Mouse (Mus musculus) forebrain, embryonic 13.5 days (tissue): ENCODE measurements around the gene Ss18l1. TPM values are rescaled to one million over a fixed set of nuclear protein-coding genes. Genes with fewer than 3 reads are reported as not detected.

Experiments
- ATAC-seq: fragments of 200-750 bp; cut with Nextera tagmentation; 2 replicates; pipeline ENCODE4 v1.8.0; 2017
- H3K27ac ChIP-seq: fragments of 300-500 bp; sonication (generic); 2 replicates; pipeline ENCODE4 v1.5.1; 2015; ENCODE audit warnings: inconsistent platforms, mild to moderate bottlenecking, moderate library complexity
- H3K27me3 ChIP-seq: fragments of 300-500 bp; sonication (generic); 2 replicates; pipeline ENCODE4 v1.6.1; 2015; ENCODE audit warnings: mild to moderate bottlenecking, inconsistent platforms
- H3K36me3 ChIP-seq: fragments of 300-500 bp; sonication (generic); 2 replicates; pipeline ENCODE4 v1.6.1; 2015; ENCODE audit warnings: mild to moderate bottlenecking, inconsistent platforms; ENCODE audit not compliant: poor library complexity, severe bottlenecking
- H3K4me1 ChIP-seq: fragments of 300-500 bp; sonication (generic); 2 replicates; pipeline ENCODE4 v1.6.1; 2015; ENCODE audit warnings: inconsistent platforms
- H3K4me2 ChIP-seq: fragments of 300-500 bp; sonication (generic); 2 replicates; pipeline ENCODE4 v1.6.1; 2015; ENCODE audit warnings: inconsistent platforms, mild to moderate bottlenecking, moderate library complexity
- H3K4me3 ChIP-seq: fragments of 300-500 bp; sonication (generic); 2 replicates; pipeline ENCODE4 v1.5.1; 2015; ENCODE audit warnings: mild to moderate bottlenecking, inconsistent platforms
- H3K9ac ChIP-seq: fragments of 300-500 bp; sonication (generic); 2 replicates; pipeline ENCODE4 v1.6.1; 2015; ENCODE audit warnings: mild to moderate bottlenecking, inconsistent platforms
- H3K9me3 ChIP-seq: fragments of 300-500 bp; sonication (generic); replicated peaks from 2 replicates; pipeline ENCODE4 v1.6.1; 2016; ENCODE audit warnings: inconsistent platforms
- WGBS: fragments of 180-500 bp; shearing (Covaris S2); methylation state at CpG from one replicate; pipeline ENCODE4 v1.1.7; 2015; 5-methylcytosine and 5-hydroxymethylcytosine counted together
- polyA plus RNA-seq: library from polyadenylated mRNA; unstranded; fragments of >200 nt; fragmentation: Nextera tagmentation; extraction: Ambion mirVana; gene quantifications from 2 replicates; pipeline ENCODE4 v1.2.1, GENCODE M21; 2015

The Ss18l1 gene
- polyA plus RNA-seq, 1 experiment from 2014 or later: 33.9 TPM

GRCm38 (mm10) chr2:180042858-180043515 is 678 bp downstream of the Ss18l1 start:
- H3K4me2 ChIP-seq: peak overlapping the region; percentile 87
- no peaks in the 10 kb centered on the region for H3K9me3 ChIP-seq
- ATAC-seq: peak; percentile 66
- H3K9ac ChIP-seq: peak overlapping the region; percentile 86
- WGBS: under 1% methylated on average over 63 of the region's 66 CpGs
- no peaks in the 10 kb centered on the region for H3K27me3 ChIP-seq
- H3K36me3 ChIP-seq: peaks cover 27% of the 10 kb centered on the region
- peak overlapping the region; percentile 73 for H3K4me3 ChIP-seq
- peaks cover 43% of the 10 kb centered on the region for H3K4me1 ChIP-seq
- H3K27ac ChIP-seq: peak overlapping the region; percentile 93

DNA sequence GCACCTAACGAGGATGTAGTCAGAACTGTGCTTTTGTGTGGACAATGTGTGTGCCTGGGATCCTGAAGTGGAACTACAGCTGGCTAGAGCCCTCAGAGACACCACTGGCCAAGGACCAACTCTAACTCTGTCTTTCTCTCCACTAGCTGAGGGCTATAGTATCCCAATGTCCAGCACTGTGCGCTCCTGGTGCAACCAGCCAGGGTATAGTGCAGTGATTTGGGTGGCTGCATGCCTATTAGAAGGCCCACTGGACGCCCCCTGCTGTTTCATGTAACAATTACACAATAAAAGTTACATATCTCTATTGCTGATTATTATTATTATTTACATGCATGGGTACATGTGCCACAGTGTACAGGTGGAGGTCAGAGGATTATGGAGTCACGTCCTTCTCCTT is 3.0 kb downstream of the Ss18l1 start:
- H3K27ac ChIP-seq: no peak overlapping the region
- H3K36me3 ChIP-seq: peaks cover 14% of the 10 kb centered on the region
- no peaks in the 10 kb centered on the region for H3K9me3 ChIP-seq
- no peak for ATAC-seq
- H3K9ac ChIP-seq: no peak overlapping the region
- no peak overlapping the region for H3K4me2 ChIP-seq
- H3K4me1 ChIP-seq: peaks cover 34% of the 10 kb centered on the region
- H3K27me3 ChIP-seq: no peaks in the 10 kb centered on the region
- 58% methylated on average over 4 of the region's 4 CpGs for WGBS
- H3K4me3 ChIP-seq: no peak overlapping the region

- Histone ChIP-seq H3K27me3 (no peaks in the 10 kb centered on the region), H3K4me2 (no peak overlapping the region), H3K9me3 (no peaks in the 10 kb centered on the region), H3K4me3 (no peak overlapping the region), H3K27ac (no peak overlapping the region), H3K4me1 (peaks cover 23% of the 10 kb centered on the region), H3K9ac (no peak overlapping the region), H3K36me3 (peaks cover 17% of the 10 kb centered on the region)
- no peak for ATAC-seq
- 89% methylated on average over 3 of the region's 3 CpGs for WGBS
Observed at GRCm38 (mm10) chr2:180047580-180047979, 5.3 kb downstream of the Ss18l1 start.

GRCm38 (mm10) chr2:180047980-180048635 is 5.8 kb downstream of the Ss18l1 start:
- 94% methylated on average over 18 of the region's 18 CpGs for WGBS
- Histone ChIP-seq H3K27me3 (no peaks in the 10 kb centered on the region), H3K27ac (no peak overlapping the region), H3K4me2 (no peak overlapping the region), H3K9ac (no peak overlapping the region), H3K36me3 (peaks cover 23% of the 10 kb centered on the region), H3K4me3 (no peak overlapping the region), H3K4me1 (peaks cover 23% of the 10 kb centered on the region), H3K9me3 (no peaks in the 10 kb centered on the region)
- no peak for ATAC-seq

- H3K4me3 ChIP-seq: no peak overlapping the region
- peak; percentile 56 for ATAC-seq
- no peaks in the 10 kb centered on the region for H3K27me3 ChIP-seq
- WGBS: 21% methylated on average over 5 of the region's 5 CpGs
- H3K36me3 ChIP-seq: peaks cover 49% of the 10 kb centered on the region
- no peak overlapping the region for H3K27ac ChIP-seq
- no peak overlapping the region for H3K4me2 ChIP-seq
- H3K4me1 ChIP-seq: no peaks in the 10 kb centered on the region
- H3K9me3 ChIP-seq: no peaks in the 10 kb centered on the region
- no peak overlapping the region for H3K9ac ChIP-seq
Observed at GRCm38 (mm10) chr2:180050986-180051385, 8.7 kb downstream of the Ss18l1 start.

DNA sequence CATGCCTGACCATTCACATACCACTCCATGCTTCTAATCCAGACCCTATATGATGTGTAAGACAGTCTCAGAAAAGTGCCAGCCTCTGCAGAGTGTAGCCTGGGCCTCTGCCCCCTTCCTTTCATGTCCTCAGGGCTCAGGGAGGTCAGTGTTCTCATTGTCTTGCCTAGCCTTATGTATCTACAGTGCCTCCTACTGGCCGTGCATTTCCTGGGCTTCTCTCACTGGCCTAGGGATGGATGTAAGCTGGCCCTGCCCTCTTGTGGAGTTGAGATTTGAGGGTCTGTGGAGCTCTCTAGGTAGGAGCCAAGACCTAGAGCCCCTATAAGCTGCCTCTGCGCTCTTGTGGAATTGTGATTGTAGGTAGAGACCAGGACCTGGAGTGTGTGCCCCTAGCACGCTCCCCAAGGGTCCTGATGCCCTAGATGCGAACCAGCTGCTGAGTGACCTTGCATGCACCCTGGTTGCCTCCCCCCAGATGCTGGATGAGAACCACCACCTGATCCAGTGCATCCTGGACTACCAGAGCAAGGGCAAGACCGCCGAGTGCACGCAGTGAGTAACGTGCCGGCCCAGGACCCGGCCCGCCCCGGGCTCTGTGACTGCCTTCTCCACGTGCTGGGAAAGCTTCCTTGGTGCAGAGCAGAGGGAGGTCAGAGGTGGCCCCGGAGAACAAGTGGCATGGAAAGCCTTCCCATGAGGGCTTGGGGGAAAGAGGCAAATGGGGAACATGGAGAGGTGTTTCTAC is 9.9 kb downstream of the Ss18l1 start:
- H3K4me2 ChIP-seq: no peak overlapping the region
- 0 out of 2 replicates have a peak, but pooled peaks have one; percentile 9 for ATAC-seq
- no peak overlapping the region for H3K9ac ChIP-seq
- no peak overlapping the region for H3K4me3 ChIP-seq
- H3K36me3 ChIP-seq: peaks cover 50% of the 10 kb centered on the region
- H3K27ac ChIP-seq: no peak overlapping the region
- H3K9me3 ChIP-seq: no peaks in the 10 kb centered on the region
- H3K4me1 ChIP-seq: no peaks in the 10 kb centered on the region
- H3K27me3 ChIP-seq: no peaks in the 10 kb centered on the region
- WGBS: 92% methylated on average over 14 of the region's 14 CpGs

- Histone ChIP-seq H3K36me3 (peaks cover 56% of the 10 kb centered on the region), H3K27me3 (no peaks in the 10 kb centered on the region)
- 97% methylated on average over 9 of the region's 9 CpGs for WGBS
Observed at GRCm38 (mm10) chr2:180053001-180053400, 10.7 kb downstream of the Ss18l1 start.

DNA sequence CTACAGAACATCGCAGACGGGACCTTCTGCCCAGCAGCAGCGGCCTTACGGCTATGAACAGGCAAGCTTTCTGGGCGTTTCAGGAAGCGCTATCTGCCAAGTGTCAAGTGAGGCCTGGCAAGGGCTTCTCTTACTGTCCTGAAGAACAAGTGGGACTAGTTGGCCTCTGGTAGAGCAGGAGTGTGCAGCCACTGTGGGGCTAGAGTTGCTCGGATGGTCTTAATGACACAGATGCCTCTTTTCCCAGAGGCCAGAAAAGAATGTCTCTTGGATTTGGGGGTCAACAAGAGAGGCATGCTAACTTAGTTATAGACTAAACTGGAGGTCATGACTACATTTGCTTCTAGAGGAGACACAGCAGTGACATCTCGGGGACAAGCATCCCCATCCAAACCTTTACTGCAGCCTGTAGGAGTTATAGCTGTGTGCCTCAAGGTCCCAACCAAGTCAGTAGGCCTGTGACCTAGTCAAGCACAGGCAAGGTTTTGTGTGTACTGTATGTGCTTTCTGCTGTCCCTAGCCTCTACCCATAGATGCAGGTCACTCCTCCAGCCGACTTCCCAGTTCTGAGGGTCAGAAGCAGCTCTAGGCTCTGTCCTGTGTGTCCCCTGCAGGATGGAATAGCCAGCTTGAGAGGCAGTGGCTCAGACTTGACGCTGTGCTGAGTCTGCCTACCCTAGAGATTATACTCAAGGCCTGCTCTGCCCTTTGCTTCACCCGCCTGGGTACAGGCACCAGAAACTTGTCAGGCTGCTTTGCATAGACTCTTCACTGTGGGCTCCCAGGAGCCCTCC is 21.2 kb downstream of the Ss18l1 start:
- H3K4me2 ChIP-seq: no peak overlapping the region
- ATAC-seq: no peak
- WGBS: 95% methylated on average over 11 of the region's 11 CpGs
- no peak overlapping the region for H3K9ac ChIP-seq
- no peaks in the 10 kb centered on the region for H3K27me3 ChIP-seq
- no peaks in the 10 kb centered on the region for H3K4me1 ChIP-seq
- H3K9me3 ChIP-seq: no peaks in the 10 kb centered on the region
- H3K36me3 ChIP-seq: peaks cover 86% of the 10 kb centered on the region
- H3K4me3 ChIP-seq: no peak overlapping the region
- no peak overlapping the region for H3K27ac ChIP-seq

More at GRCm38 (mm10) chr2:180053001-180053400, 10.7 kb downstream of the Ss18l1 start:
- Histone ChIP-seq H3K9me3 (no peaks in the 10 kb centered on the region), H3K4me2 (no peak overlapping the region), H3K4me1 (no peaks in the 10 kb centered on the region), H3K4me3 (no peak overlapping the region), H3K27ac (no peak overlapping the region), H3K9ac (no peak overlapping the region)
- no peak for ATAC-seq

- peak; percentile 77 for ATAC-seq
- peak overlapping the region; percentile 77 for H3K9ac ChIP-seq
- peak overlapping the region; percentile 93 for H3K4me2 ChIP-seq
- H3K27me3 ChIP-seq: no peaks in the 10 kb centered on the region
- H3K27ac ChIP-seq: peak overlapping the region; percentile 82
- H3K4me3 ChIP-seq: peak overlapping the region; percentile 75
- no peaks in the 10 kb centered on the region for H3K9me3 ChIP-seq
- H3K36me3 ChIP-seq: peaks cover 31% of the 10 kb centered on the region
- H3K4me1 ChIP-seq: peaks cover 15% of the 10 kb centered on the region
- WGBS: 37% methylated on average over 20 of the region's 20 CpGs
Observed at GRCm38 (mm10) chr2:180069770-180070480, 27.6 kb downstream of the Ss18l1 start.

DNA sequence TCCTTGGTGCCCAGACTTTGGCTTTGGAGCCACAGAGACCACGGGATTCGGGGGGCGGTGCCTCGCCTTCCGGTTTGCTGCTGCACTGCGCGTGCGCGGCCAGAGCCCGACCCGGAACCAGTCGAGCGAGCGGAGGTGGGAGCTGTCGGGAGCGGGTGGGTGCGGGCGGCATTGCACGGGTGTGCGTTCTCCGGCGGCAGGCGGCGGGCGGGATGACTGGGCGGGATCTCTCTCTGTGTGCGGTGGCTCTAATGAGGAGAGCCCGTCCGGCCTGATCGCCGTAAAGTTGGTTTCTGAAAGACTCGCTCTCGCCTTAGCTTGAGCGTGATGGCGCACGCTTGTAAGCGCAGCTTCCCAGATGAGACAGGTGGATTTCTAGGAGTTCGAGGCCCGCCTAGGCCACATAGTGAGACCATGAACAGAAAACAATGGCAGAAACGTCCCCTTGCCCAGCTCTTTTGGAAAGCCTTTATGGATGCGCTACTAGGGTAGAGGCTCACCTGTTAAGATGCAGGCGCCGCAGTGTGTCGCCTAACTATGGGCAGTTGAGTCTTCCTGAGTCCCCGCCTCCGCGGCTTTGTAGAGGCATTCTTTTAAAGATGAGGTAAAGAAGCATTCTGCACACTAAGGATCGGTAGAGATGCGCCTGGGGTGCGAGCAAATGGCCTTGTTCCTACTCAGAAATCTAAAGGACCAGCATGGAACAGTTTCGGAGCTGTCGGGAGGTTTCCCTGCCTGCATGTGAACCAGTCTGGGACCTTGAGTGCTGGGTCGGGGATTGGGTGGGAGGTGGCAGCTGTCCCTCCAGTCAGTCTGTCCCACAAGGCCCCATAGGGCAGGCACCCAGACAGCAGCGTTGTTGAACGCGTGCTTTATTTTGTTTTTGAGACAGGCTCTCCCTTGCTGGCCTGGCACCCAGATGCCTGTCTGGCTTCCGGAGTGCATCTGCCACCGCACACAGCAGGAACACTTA is 28.5 kb downstream of the Ss18l1 start, which contains the start of gene Mtg2:
Gene Mtg2 (plus strand): TSS at position 108 of the 973 bp plus-strand sequence.
- Histone ChIP-seq H3K27me3 (no peaks in the 10 kb centered on the region), H3K9ac (peak within 1 kb of the TSS; percentile 77), H3K27ac (peak within 1 kb of the TSS; percentile 82), H3K9me3 (no peaks in the 10 kb centered on the region), H3K4me1 (peaks cover 15% of the 10 kb centered on the region), H3K4me2 (peak within 1 kb of the TSS; percentile 93), H3K4me3 (peak within 1 kb of the TSS; percentile 75), H3K36me3 (peaks cover 23% of the 10 kb centered on the region)
- 5% methylated on average over 58 of the region's 58 CpGs for WGBS
- ATAC-seq: peak; percentile 98
